Mouse (Mus musculus) bone marrow, adult 2 months (tissue): Measurements from ENCODE around the gene Alk.

Experiments
- CTCF ChIP-seq: fragments of 200-500 bp; IDR thresholded peaks from 2 replicates; pipeline ENCODE4 v1.5.1; 2011; ENCODE audit warnings: low read length, control low read depth; ENCODE audit not compliant: control insufficient read depth, insufficient read depth
- POLR2A ChIP-seq: fragments of 200-500 bp; IDR thresholded peaks from 2 replicates; pipeline ENCODE4 v1.6.1; 2011; ENCODE audit warnings: low read depth, mild to moderate bottlenecking, control low read depth, low read length, borderline replicate concordance; ENCODE audit not compliant: control insufficient read depth

GRCm38 (mm10) chr17:72276778-72277177 is 327.6 kb downstream of the Alk start:
- no peak for TF ChIP-seq CTCF
- no peak for TF ChIP-seq POLR2A
